In the genomic region with DNA sequence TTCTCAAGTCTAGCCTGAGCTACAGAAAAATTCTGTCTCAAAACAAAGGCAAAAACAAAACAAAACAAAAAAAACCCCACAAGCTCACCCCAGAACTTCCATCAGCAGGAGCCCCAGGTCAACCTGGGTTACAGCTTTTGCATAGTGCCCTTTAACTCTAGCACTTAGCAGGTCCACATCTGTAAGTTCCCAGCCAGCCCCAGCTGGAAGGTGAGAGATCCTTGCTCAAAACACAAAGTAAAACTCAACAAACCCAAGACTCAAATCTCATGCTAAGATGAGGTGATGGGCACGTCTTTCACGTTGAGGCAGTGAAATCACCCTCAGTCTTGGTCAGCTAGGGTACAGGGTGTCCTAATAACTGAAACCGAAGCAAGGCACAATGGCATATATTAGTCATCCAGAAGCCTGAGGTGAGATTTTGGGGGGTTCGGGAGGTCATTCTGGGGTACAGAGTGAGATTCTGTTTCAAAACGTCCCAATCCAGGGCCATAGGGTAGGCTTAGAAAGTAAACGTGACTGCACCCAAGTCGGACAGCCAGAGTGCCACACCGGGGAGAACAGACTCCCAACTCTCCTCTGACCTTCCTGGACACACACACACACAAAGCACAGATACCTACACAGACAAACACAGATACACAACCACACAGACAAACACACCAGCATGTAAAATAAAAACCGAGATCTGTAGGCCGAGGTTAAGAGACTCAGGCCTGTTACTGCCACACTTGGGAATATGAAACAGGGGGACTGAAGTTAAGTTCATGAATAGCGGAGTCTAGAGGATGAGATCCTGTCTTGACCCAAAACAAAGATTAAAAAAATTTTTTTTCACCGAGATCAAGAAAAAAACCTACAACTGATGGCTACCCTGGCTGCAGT, we compare ENCODE assay signal across 8 mouse cellular contexts. TPM values are rescaled to one million over a fixed set of nuclear protein-coding genes. Genes with fewer than 3 reads are reported as not detected.
DNase-seq lines count a peak whose midpoint lies in the region; ATAC-seq and TF ChIP-seq lines count a peak whose summit lies in the region.

No protein-coding gene starts in this region.

- peaks cover 9% of the 10 kb centered on the region; the same call in 1 of the 2 replicates for H3K36me3 ChIP-seq in kidney, embryonic 14.5 days (ENCODE audit: control insufficient read depth, insufficient read depth, low read length)
- H3K36me3 ChIP-seq in MEL (ENCODE audit: control insufficient read depth in 1 of 2, insufficient read depth in 2 of 2, low read length in 2 of 2): peaks cover 0 to 4% of the 10 kb centered on the region in 2 experiments; a peak in 2 of 4 replicates
- peaks cover 13% of the 10 kb centered on the region for H3K36me3 ChIP-seq in hindbrain, embryonic 10.5 days
- H3K36me3 ChIP-seq in midbrain, embryonic 11.5 days (ENCODE audit: control insufficient read depth, insufficient read depth, low read length): no peaks in the 10 kb centered on the region

- TF ChIP-seq EP300 in MEL (IDR thresholded peaks at IDR 0.05; ENCODE audit: low read depth in 1 of 2, low read length in 2 of 2): no peak

- peak overlapping the region; percentile 100; the same call in 1 of the 2 replicates for H3K9ac ChIP-seq in kidney, embryonic 14.5 days (ENCODE audit: low read depth, low read length)
- peak overlapping the region; percentile 53 for H3K9ac ChIP-seq in MEL (ENCODE audit: control insufficient read depth, low read depth, low read length, poor library complexity, severe bottlenecking)
- H3K9ac ChIP-seq in midbrain, embryonic 11.5 days (ENCODE audit: low read length): peak overlapping the region; percentile 55

- H3K4me2 ChIP-seq in kidney, embryonic 14.5 days (replicated peaks; ENCODE audit: low read depth, low read length): peak overlapping the region; percentile 43
- peak overlapping the region; percentile 65 for H3K4me2 ChIP-seq in midbrain, embryonic 11.5 days

- no peaks in the 10 kb centered on the region for H3K27me3 ChIP-seq in kidney, embryonic 14.5 days (ENCODE audit: control insufficient read depth, insufficient read depth, low read length)
- H3K27me3 ChIP-seq in MEL (ENCODE audit: control insufficient read depth in 1 of 2, insufficient read depth in 2 of 2, low read length in 2 of 2): no peaks in the 10 kb centered on the region
- H3K27me3 ChIP-seq in hindbrain, embryonic 10.5 days (ENCODE audit: insufficient read depth, poor library complexity, severe bottlenecking): peaks cover 34% of the 10 kb centered on the region
- no peaks in the 10 kb centered on the region for H3K27me3 ChIP-seq in midbrain, embryonic 11.5 days (ENCODE audit: control insufficient read depth, insufficient read depth, low read length)

- H3K4me1 ChIP-seq in kidney, embryonic 14.5 days (ENCODE audit: control insufficient read depth, insufficient read depth, low read length): peaks cover 49% of the 10 kb centered on the region
- peaks cover 10 to 29% of the 10 kb centered on the region in 2 experiments for H3K4me1 ChIP-seq in MEL (ENCODE audit: control insufficient read depth in 1 of 2, insufficient read depth in 2 of 2, low read length in 2 of 2)
- peaks cover 70% of the 10 kb centered on the region for H3K4me1 ChIP-seq in hindbrain, embryonic 10.5 days (replicated peaks)
- peaks cover 36% of the 10 kb centered on the region for H3K4me1 ChIP-seq in midbrain, embryonic 11.5 days (ENCODE audit: control insufficient read depth, insufficient read depth, low read length)

- ATAC-seq in kidney, embryonic 14.5 days (ENCODE audit: low FRiP score, low TSS enrichment): no peak
- no peak for ATAC-seq in midbrain, embryonic 11.5 days (ENCODE audit: low FRiP score)
- no peak for ATAC-seq in cerebellum, adult (ENCODE audit: insufficient number of reproducible peaks, low FRiP score, low TSS enrichment)

- no peaks in the 10 kb centered on the region for H3K9me3 ChIP-seq in kidney, embryonic 14.5 days (ENCODE audit: control insufficient read depth, low read length)
- no peaks in the 10 kb centered on the region for H3K9me3 ChIP-seq in MEL (replicated peaks; ENCODE audit: insufficient read depth, low read length)
- no peaks in the 10 kb centered on the region for H3K9me3 ChIP-seq in hindbrain, embryonic 10.5 days
- H3K9me3 ChIP-seq in midbrain, embryonic 11.5 days (ENCODE audit: control insufficient read depth, low read length): no peaks in the 10 kb centered on the region

- H3K4me3 ChIP-seq in kidney, embryonic 14.5 days (ENCODE audit: low read length): peak overlapping the region; percentile 97; the same call in 1 of the 2 replicates
- H3K4me3 ChIP-seq in MEL (ENCODE audit: control insufficient read depth in 1 of 2, insufficient read depth in 1 of 2, low read depth in 2 of 2, low read length in 2 of 2): peak overlapping the region; percentile 60 to 91
- peak overlapping the region; percentile 99 for H3K4me3 ChIP-seq in hindbrain, embryonic 10.5 days
- no peak overlapping the region for H3K4me3 ChIP-seq in midbrain, embryonic 11.5 days (ENCODE audit: low read depth, low read length)

- H3K79me2 ChIP-seq in MEL (ENCODE audit: control insufficient read depth, insufficient read depth, low read length, poor library complexity): peaks cover 11% of the 10 kb centered on the region; the same call in 1 of the 2 replicates

- no peak for TF ChIP-seq CTCF in MEL (IDR thresholded peaks at IDR 0.05 in 2 of 3, conservative IDR thresholded peaks at IDR 0.05 in 1 of 3; ENCODE audit: control insufficient read depth in 1 of 3, insufficient read depth in 1 of 3, low read depth in 2 of 3, low read length in 3 of 3, poor library complexity in 1 of 3, severe bottlenecking in 1 of 3)

- no peak for DNase-seq in kidney, postnatal 4 days
- no peak for DNase-seq in MEL (ENCODE audit: low read depth, low spot score)
- no peak for DNase-seq in hindbrain, embryonic 10.5 days (ENCODE audit: low spot score)
- DNase-seq in midbrain, embryonic 11.5 days (ENCODE audit: low spot score, missing footprints): no peak
- no peak for DNase-seq in right cerebral cortex, adult 18-20 months
- no peak for DNase-seq in gastrocnemius, adult 18-20 months (ENCODE audit: low spot score)

- no peak for TF ChIP-seq POLR2A in MEL (IDR thresholded peaks at IDR 0.05; ENCODE audit: control insufficient read depth in 1 of 2, insufficient read depth in 1 of 2, low read depth in 1 of 2, low read length in 2 of 2, poor library complexity in 1 of 2)

- peak overlapping the region; percentile 92 for H3K27ac ChIP-seq in kidney, embryonic 14.5 days (ENCODE audit: low read depth, low read length)
- peak overlapping the region; percentile 36 for H3K27ac ChIP-seq in MEL (ENCODE audit: control insufficient read depth, low read depth, low read length)
- peak overlapping the region; percentile 98 for H3K27ac ChIP-seq in hindbrain, embryonic 10.5 days
- H3K27ac ChIP-seq in midbrain, embryonic 11.5 days (ENCODE audit: low read depth, low read length): peak overlapping the region; percentile 73

- TF ChIP-seq RAD21 in MEL (IDR thresholded peaks at IDR 0.05; ENCODE audit: low read depth, low read length): no peak

- 69% methylated on average over 12 of the region's 12 CpGs for WGBS in kidney, embryonic 14.5 days
- WGBS in hindbrain, embryonic 10.5 days: 72% methylated on average over 12 of the region's 12 CpGs
- WGBS in midbrain, embryonic 11.5 days: 76% methylated on average over 12 of the region's 12 CpGs

RNA-seq across cellular contexts. Expression of a gene that starts 1.1 kb away (rescaled TPM):
- 95.1 and 117 TPM in 2 replicates for polyA plus RNA-seq in kidney, embryonic 14.5 days (2014; fragmentation: Nextera tagmentation; extraction: Ambion mirVana)
- 11.1 and 16.5 TPM in 2 replicates for total RNA-seq in MEL (2012; rRNA removed)
- polyA plus RNA-seq in MEL (2012; ENCODE audit: insufficient read depth in 1 of 2, insufficient read length in 2 of 2, low read depth in 1 of 2, low replicate concordance in 2 of 2, missing spikeins in 1 of 2): 10 to 100 TPM in 1 of 2 experiments, not detected in 1; 18.8 TPM
- polyA plus RNA-seq in hindbrain, embryonic 10.5 days (2016; fragmentation: Nextera tagmentation; extraction: Ambion mirVana): 64.6 and 128 TPM in 2 replicates
- polyA plus RNA-seq in midbrain, embryonic 11.5 days (2014; fragmentation: Nextera tagmentation; extraction: Ambion mirVana): 119 and 138 TPM in 2 replicates
- 10 to 100 TPM; 41.6 to 68.4 TPM for total RNA-seq in gastrocnemius, adult 18-20 months (2021)

RNA-seq across cellular contexts. Expression of a gene that starts 5.6 kb away (rescaled TPM):
- 0.12 TPM in 1 of 2 replicates, not detected in the other for polyA plus RNA-seq in kidney, embryonic 14.5 days (2014; fragmentation: Nextera tagmentation; extraction: Ambion mirVana)
- 0.03 TPM in 1 of 2 replicates, not detected in the other for total RNA-seq in MEL (2012; rRNA removed)
- polyA plus RNA-seq in MEL (2012; ENCODE audit: insufficient read depth in 1 of 2, insufficient read length in 2 of 2, low read depth in 1 of 2, low replicate concordance in 2 of 2, missing spikeins in 1 of 2): not detected
- 0.07 TPM in 1 of 2 replicates, not detected in the other for polyA plus RNA-seq in hindbrain, embryonic 10.5 days (2016; fragmentation: Nextera tagmentation; extraction: Ambion mirVana)
- polyA plus RNA-seq in midbrain, embryonic 11.5 days (2014; fragmentation: Nextera tagmentation; extraction: Ambion mirVana): 0.04 TPM in 1 of 2 replicates, not detected in the other
- total RNA-seq in gastrocnemius, adult 18-20 months (2021): not detected

RNA-seq across cellular contexts. Expression of a gene that starts 20.7 kb away (rescaled TPM):
- polyA plus RNA-seq in kidney, embryonic 14.5 days (2014; fragmentation: Nextera tagmentation; extraction: Ambion mirVana): 0.23 and 0.73 TPM in 2 replicates
- 0.19 and 0.20 TPM in 2 replicates for total RNA-seq in MEL (2012; rRNA removed)
- under 1 TPM in 1 of 2 experiments, not detected in 1; 0.72 TPM for polyA plus RNA-seq in MEL (2012; ENCODE audit: insufficient read depth in 1 of 2, insufficient read length in 2 of 2, low read depth in 1 of 2, low replicate concordance in 2 of 2, missing spikeins in 1 of 2)
- polyA plus RNA-seq in hindbrain, embryonic 10.5 days (2016; fragmentation: Nextera tagmentation; extraction: Ambion mirVana): not detected in 2 replicates
- not detected in 2 replicates for polyA plus RNA-seq in midbrain, embryonic 11.5 days (2014; fragmentation: Nextera tagmentation; extraction: Ambion mirVana)
- total RNA-seq in gastrocnemius, adult 18-20 months (2021): not detected

RNA-seq across cellular contexts. Expression of a gene that starts 24.6 kb away (rescaled TPM):
- polyA plus RNA-seq in kidney, embryonic 14.5 days (2014; fragmentation: Nextera tagmentation; extraction: Ambion mirVana): 353 and 447 TPM in 2 replicates
- total RNA-seq in MEL (2012; rRNA removed): 152 and 172 TPM in 2 replicates
- 1,000 to 10,000 TPM in 1 of 2 experiments, 100 to 1,000 TPM in 1; 514 to 2,024 TPM for polyA plus RNA-seq in MEL (2012; ENCODE audit: insufficient read depth in 1 of 2, insufficient read length in 2 of 2, low read depth in 1 of 2, low replicate concordance in 2 of 2, missing spikeins in 1 of 2)
- polyA plus RNA-seq in hindbrain, embryonic 10.5 days (2016; fragmentation: Nextera tagmentation; extraction: Ambion mirVana): 344 and 354 TPM in 2 replicates
- 305 and 326 TPM in 2 replicates for polyA plus RNA-seq in midbrain, embryonic 11.5 days (2014; fragmentation: Nextera tagmentation; extraction: Ambion mirVana)
- 10 to 100 TPM; 65.4 to 70.3 TPM for total RNA-seq in gastrocnemius, adult 18-20 months (2021)

RNA-seq across cellular contexts. Expression of a gene that starts 25.9 kb away (rescaled TPM):
- 2.5 and 4.0 TPM in 2 replicates for polyA plus RNA-seq in kidney, embryonic 14.5 days (2014; fragmentation: Nextera tagmentation; extraction: Ambion mirVana)
- total RNA-seq in MEL (2012; rRNA removed): 0.65 and 0.75 TPM in 2 replicates
- polyA plus RNA-seq in MEL (2012; ENCODE audit: insufficient read depth in 1 of 2, insufficient read length in 2 of 2, low read depth in 1 of 2, low replicate concordance in 2 of 2, missing spikeins in 1 of 2): 1 to 10 TPM in 1 of 2 experiments, not detected in 1; 3.0 TPM
- 0.63 and 0.69 TPM in 2 replicates for polyA plus RNA-seq in hindbrain, embryonic 10.5 days (2016; fragmentation: Nextera tagmentation; extraction: Ambion mirVana)
- polyA plus RNA-seq in midbrain, embryonic 11.5 days (2014; fragmentation: Nextera tagmentation; extraction: Ambion mirVana): 0.16 TPM in 1 of 2 replicates, not detected in the other
- 1 to 10 TPM; 1.3 to 1.6 TPM for total RNA-seq in gastrocnemius, adult 18-20 months (2021)

Comparison
In these comparisons a context has a peak if more than half of its experiments do, and no peak if none do; other contexts are left out.
1. H3K27ac ChIP-seq: peak in every context shown above with its lines; median percentile 98 in hindbrain, embryonic 10.5 days; 92 in kidney, embryonic 14.5 days; 73 in midbrain, embryonic 11.5 days; 36 in MEL.